Mouse (Mus musculus): Measurements from ENCODE around the gene Stra6. TPM values are rescaled to one million over a fixed set of nuclear protein-coding genes. Genes with fewer than 3 reads are reported as not detected.

Gene Stra6
- total RNA-seq, 2 experiments from 2014 or later: 0.90 to 2.2 TPM

DNA sequence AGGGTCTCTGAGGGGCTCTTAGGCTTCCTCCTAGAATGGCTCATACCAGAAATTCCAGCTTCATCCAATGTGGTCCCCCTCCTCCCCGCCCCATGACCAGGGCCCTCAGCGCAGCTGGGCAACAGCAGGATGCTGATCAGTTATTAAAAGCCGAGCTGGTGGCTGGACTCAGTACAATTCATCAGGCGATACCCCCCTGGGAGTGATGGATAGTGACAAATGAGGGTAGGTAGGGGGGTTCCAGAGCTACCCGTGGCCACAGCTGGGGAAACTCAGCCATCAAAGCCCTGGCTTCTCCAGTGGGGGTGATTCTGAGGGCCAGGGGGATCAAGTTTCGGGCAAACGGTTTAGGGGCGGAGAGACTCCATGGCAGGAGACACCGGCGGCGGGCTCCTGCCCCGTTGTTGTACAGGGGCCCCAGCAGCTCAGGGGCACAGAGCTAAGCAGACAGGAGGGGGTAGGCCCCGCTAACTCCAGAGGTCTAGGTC lies 65.4 kb downstream of the Stra6 start:
- no peak for DNase-seq (ENCODE audit: low spot score in 2 of 2)

DNA sequence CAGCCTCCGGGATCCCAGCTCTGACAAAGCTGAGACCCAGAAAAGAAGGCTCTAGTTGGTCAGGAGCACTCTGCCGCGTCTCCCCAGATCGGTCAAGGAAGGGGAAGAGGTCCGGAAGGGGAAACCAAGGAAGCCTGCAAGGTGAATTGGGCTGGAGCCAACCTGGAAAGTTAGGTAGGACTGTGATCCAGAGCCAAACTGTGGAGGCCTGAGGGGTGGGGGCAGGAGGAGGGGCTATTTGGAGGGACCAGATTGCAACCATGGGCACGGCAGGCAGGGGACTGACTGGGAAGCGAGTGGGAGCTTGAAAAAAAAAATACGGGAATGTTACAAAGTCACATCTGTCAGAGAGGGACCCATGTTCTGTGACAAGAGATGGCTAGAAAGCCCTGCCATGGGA lies 65.9 kb downstream of the Stra6 start:
- DNase-seq (ENCODE audit: low spot score in 2 of 2): no peak

DNA sequence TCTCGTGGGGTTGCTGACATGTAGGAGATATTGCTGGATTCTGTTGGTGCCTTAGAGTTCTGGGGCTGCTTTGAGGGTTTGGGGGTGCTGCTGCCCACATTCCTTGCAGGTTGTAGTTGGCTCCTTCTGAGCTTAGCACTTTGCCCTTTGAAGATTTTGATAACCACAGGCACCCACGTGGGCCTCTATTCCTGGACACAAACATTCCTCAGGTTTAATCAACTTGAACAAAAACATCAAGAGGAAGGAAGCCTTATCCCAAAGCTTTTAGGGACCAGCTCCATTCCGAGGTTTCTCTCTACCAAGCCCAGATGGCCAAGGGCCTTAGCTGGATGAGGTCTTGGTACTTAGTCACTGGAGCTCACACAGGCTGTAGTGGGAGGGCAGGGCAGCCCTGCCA lies 67.3 kb downstream of the Stra6 start:
- no peak for DNase-seq (ENCODE audit: low spot score in 2 of 2)

DNA sequence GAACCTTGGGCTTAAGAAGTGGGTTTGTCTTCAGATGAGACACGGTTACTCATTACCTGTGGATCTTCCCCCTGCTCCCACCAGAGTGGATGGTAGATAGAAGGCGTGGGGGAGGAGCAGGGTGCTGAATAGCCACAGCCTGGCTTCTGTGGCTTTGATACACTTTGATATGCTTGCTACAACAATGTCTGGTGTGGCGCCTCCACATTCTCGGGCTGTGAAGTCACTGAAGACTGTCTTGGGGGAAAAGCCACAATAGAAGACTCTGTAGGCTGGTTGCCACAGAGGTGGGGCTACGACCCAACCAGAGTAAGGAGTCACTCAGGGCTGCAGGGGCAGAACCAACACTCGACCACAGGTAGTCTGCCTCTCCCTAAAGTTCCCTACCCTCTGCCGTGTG lies 68.1 kb downstream of the Stra6 start:
- no peak for DNase-seq (ENCODE audit: low spot score in 2 of 2)

DNA sequence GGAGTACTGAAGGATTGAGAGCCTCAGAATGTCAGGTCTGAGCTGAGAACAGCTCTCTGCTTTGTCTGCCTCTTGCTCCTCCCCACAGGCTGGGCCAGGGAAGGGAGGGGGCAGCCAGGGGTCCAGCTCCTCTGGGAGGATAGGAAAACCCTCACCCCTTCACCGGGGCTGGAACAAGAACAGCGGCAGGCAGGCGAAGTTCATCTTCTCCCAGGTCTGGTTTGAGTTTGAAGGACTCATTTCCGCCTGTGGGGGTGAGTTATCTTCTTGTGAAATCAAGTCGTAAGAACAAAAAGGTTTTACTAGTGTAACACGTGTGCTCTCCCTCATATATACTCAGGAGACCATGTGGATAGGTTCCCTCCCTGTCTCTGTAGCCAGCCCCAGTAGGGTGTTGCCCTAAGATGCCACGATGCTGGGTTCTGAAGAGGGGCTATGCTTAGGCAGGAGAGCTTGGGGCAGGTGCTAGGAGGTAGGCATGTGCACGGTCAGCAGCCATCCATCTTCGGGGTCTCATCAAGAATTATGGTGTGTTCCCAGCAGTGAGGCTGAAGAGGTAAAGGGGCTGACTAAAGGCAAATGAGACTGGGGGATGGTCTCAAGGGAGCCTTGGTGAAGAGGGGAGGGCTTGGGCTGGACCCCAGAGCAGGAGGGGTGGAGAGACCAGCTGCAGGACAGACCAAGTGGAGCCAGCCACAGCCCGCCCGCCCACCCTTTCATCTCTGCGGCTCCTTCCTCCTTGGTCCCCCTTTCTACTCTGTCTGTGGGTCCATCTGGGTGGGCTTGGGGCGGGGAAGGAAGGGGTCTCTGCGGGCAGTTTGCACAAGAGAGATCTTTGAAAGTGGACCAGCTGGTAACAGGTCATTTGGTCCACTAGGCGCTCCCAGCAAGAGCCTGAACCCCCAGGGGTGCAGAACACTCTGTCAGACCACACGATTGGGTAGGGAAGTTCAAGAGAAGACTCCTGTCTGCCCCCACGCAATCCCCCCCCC lies 70.6 kb downstream of the Stra6 start:
- DNase-seq (ENCODE audit: low spot score in 2 of 2): no peak

DNA sequence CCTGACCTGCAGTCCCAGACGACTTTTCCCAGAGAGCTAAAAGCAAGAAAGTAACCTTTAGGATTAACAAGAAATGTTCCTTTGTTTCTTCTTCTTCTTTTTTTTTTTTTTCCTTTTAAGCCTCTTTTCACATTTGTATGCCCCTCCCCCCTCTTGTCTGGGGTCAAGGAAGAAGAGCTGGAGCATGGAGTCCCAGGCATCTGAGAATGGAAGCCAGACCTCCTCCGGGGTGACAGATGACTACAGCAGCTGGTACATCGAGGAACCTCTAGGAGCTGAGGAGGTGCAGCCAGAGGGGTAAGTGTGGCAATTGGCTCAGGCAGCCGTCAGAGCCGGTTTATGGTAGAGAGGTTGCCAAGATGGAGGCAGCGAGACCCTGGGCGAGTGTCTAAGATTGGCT lies 71.3 kb downstream of the Stra6 start:
- DNase-seq (ENCODE audit: low spot score in 2 of 2): no peak

DNA sequence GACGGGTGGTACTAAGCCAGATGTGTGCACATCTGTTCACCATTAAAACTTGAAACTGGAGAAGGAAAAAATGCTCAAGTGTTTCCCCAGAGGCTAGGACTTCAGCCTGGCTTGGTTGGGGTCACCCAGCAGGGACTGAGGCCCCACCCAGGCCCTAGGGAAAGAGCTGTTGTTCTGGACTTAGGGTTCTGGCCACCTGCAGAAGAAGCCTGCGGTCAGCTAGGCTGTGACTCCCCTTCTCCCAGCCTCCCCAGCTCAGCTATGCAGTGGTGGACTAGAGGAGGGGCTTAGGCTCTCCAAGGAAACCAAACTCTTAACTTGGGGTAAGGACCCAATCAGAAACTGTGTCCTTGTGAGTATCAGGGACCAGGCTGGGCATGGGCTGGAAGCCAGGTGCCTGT lies 72.3 kb downstream of the Stra6 start:
- no peak for DNase-seq (ENCODE audit: low spot score in 2 of 2)

DNA sequence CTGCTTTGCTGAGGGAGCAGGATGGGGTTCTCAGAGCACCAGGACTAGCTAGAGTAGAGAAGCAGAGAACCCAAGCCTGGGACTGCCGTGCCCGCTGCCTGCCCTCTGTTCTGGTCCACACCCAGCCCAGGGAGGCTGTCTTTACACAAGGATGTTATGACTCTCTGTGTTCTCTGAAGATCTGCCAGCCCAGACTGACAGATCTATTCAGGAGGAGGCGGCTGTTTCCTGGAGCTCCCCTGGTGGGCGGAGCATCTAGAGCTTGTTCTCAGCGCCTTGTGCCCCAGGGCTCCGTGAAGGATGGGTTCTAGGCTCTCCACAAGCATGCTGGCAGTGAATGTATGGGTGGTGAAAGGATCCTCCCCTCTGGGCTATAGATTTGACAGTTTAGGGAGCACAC lies 76.4 kb downstream of the Stra6 start:
- DNase-seq (ENCODE audit: low spot score in 2 of 2): no peak

DNA sequence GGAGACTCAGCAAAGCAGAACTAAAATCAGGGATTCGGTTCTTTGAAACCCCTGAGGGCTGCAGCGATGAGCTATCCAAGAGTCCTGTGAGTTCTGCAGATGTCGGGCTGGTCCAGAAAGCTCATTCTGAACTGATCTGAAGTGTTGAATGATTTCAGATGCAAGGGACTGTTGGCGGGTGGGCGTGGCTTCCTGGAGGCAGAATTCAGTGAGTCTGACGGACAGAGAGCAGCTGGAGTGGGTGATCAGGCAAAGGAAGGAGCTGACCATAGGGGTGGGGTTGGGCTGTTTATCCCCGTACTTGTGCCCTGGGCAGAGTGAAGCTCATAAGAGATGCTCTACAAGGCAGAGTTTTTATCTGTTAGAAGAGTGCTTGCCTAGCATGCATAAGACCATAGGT lies 79.8 kb downstream of the Stra6 start:
- no peak for DNase-seq (ENCODE audit: low spot score in 2 of 2)

DNA sequence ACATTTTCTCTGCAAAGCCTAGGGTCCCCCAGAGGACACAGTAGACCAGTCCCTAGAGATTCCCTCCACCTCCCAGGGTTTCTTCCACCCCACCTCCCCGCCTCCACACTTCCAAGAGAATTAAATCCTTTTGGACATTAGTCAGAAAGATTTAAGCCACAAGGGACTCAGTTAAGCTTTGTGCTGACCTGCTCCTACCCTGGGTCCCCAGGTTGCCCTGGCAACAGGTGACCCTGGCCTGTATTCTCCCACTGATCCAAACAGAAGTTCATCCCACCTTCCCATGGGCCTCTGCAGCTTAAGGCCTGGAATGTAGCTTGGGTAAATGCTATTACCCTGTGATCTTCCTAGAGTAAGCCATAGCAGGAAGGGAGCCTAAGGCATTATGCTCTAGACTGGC lies 81.1 kb downstream of the Stra6 start:
- DNase-seq (ENCODE audit: low spot score in 2 of 2): no peak

DNA sequence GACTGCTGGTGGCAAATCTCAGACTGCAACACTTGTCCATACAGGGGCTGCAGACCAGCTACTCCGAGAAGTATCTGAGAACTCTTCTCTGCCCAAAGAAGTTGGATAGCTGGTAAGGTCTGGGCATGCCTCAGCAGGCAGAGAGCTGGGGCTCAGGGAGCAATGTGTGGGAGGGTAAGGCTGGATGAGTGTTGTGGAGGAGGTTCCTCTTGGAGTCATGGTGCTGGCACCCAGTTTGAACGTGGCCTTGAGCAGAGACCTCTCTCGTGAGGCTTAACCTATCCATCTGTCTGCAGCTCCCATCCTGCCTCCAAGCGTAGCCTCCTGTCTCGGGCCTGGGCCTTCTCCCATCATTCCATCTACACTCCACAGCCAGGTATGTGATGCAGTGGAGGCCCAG lies 81.8 kb downstream of the Stra6 start:
- no peak for DNase-seq (ENCODE audit: low spot score in 2 of 2)

DNA sequence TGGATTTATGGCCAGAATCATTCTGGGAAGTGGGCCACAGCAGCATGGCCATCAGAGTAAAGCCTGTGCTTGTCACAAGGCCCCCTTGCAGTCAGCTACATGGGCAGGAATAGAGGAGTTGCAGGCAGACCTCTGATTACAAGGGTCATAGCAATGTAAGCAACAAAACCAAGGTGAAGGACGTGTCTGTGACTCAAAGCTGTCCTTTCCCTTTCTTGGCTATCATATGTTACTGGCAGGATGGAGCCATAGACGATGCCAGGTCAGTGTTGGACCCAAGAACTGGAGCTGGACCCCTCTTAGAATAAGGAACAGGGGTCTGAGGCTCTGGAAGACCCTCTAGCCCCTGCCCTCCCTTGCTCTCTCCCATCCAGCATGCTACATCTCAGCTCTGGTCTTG lies 85.2 kb downstream of the Stra6 start:
- no peak for DNase-seq (ENCODE audit: low spot score in 2 of 2)

DNA sequence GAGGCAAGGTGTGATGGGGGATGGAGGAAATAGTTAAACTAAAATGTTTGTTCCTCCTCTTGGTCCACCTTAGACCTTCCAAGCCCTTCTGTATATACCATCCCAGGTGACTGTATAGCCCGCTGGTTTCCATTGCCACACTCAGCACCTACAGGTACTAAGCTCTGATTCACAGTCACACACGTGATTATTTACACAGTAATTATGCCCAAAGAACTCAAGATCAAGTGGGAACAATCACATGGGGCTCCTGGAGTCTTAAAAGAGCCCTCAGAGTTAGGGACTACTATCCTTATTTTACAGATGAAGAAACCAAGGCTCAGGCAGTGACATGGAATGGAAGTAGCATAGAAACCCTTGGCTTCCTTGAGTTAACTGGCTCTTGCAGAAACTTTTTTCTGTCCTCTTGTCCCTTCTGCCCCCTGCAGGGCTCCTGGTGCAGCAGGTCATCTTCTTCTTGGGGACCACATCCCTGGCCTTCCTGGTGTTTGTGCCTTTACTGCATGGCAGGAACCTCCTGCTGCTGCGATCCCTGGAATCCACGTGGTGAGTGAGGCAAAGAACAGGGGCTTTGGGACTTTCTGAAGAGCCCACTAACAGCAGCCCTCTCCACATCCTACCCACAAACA lies 87.3 kb downstream of the Stra6 start:
- no peak for DNase-seq (ENCODE audit: low spot score in 2 of 2)

DNA sequence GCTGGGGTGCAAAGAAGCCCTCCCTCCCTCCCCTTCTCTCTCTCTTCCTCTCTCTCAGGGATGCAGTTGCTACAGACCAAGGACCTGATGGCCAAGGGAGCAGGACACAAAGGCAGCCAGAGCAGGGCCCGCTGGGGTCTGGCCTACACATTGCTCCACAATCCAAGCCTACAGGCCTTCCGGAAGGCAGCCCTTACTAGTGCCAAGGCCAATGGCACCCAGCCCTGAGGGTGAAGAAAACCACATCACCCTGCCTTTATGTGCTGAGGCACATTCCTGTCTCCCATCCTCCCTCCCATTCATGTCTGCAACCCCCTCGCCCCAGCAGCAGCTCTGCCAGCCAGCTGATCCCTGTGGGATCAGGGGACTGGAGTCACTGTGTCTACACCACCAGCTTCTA lies 89.5 kb downstream of the Stra6 start:
- no peak for DNase-seq (ENCODE audit: low spot score in 2 of 2)

DNA sequence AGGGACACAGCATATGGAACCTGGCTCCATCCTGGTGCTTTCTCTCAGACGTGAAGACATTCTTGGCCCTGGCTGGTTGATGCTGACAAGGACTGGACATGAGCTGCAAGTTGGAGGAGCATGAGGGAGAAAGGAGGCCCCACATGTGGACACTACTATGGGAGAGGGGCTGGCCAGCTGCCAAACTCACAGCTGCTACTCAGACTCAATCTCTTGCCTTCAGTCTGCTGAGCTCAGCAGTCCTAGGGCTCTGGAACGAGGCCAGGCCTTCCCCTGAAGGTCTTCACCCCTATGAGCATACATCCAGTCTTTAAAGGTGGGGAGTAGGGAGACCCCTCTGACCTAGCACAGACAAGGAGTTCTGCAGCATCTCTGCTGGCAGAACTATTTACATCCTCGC lies 91.8 kb downstream of the Stra6 start:
- DNase-seq (ENCODE audit: low spot score in 2 of 2): no peak

DNA sequence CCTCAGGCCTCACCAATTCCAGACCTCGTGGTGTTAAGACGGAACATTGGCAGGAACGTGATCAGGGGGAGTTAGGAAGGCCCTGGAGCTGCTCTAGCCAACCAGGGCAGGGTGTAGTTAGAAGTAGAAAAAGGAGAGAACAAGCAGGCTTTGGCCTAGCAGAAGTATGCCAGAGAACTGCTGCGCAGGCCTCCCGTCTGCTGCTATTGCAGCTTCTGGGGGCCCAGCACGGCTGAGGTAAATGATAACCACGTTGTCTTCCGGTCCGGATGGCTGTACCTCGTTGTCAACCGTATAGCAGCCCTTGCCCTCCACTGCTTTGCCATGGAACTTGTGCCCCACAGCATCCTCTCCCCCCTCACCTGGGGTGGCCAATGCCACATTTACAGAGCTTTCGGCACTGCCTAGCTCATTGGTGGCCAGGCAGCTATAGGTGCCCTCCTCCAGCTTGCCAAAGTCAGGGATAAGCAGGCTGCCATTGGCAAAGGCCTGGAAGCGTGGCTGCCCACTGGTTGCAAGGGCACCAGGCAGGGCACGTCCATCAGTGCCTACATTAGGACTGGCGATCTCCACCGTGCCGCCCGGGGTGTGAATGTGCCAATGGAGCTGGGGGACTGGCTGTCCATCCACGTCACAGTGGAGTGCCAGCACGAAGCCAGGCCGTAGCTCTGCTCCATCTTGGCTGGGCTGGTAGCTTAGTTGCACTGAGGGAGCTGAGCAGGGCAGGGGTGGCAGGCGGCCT lies 93.4 kb downstream of the Stra6 start:
- DNase-seq (ENCODE audit: low spot score in 2 of 2): no peak

DNA sequence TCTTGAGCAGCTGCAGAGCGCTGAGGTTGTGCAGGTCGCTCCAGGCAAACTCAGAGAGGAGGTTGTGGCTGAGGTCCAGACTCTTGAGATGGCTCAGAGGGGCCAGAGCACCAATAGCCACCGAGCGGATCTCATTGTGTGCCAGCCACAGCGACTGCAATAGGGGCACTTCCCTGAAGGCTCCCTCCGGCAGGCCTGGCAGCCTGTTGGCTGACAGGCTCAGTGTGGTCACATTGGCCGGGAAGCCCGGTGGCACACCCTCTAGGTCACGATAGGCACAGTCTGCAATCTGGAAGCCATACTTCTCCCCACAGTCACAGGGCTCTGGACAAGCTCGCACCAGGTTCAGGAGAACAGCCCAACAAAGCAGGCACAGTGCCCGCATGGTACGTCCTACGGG lies 94.2 kb downstream of the Stra6 start:
- no peak for DNase-seq (ENCODE audit: low spot score in 2 of 2)

DNA sequence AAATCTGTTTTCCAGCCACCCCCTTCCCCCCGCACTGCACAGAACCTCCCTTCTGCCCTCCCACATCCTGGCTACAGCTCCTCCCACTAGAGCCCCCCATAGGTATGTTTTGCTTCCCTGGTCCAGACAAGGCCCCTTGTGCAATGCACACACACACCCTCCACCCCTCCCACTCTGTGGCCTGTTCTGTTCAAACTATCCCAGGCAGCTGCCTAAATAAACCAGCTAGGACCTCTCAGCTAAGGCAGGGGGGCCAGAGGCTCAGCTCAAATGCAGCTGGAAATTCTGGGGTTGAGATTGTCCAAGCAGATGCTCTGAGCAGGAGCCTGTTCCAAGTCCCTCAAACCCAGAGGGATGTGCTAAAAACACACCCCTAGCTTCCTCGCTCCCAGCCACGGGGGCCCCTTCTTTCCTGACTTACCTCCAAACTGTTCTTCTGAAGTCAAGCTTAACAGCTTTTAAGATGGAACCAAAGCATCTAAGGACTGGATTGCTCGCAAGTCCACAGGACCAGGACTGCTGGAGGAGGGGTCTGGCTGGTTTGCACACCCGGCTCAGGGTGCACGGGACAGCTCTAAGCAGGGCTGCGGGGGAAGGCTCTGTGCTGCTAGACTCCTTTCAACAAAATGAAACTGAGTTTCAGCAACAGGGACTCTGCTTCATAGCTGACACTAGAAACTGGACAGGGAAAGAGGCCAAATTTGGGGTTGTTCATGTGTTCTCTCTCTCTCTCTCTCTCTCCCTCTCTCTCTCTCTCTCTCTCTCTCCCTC lies 95.1 kb downstream of the Stra6 start:
- DNase-seq (ENCODE audit: low spot score in 2 of 2): no peak

DNA sequence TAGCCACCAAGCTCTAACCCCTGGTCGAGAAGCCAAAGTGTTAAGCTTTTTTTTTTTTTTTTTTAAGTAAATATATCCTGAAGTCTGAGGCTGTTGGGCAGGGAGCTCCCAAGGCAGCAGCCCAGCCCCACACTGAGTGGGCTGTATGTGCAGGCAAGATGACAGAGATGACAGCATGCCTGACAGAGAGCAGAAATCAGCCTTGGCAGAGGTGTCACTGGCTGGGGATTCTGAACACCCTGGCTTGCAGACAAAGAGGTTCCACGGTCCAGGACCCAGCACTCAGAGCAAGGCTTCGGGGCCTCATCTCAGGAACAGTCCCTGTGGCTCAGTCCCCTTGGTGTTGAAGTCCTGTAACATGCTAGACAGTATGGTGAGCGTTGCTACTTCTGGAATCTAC lies 96.3 kb downstream of the Stra6 start:
- no peak for DNase-seq (ENCODE audit: low spot score in 2 of 2)

DNA sequence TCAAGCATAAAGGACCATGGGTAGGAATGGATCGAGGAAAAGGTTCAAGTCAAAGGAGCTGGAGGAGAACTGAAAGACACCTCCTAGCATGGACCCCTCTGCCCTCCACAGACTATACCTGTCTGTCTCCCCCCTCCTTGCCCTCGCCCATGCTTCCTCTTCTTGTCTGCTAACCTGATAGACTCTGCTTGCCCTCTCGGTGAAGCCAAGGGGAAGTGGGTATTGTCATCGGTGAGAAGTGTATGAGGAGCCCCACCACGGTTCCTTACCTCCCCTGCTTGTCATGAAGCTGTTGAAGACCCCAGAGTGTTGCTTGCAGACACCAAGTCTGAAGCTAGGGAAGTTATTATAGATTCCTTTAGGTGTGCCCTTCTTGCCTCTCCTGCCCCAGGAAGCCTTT lies 96.7 kb downstream of the Stra6 start:
- no peak for DNase-seq (ENCODE audit: low spot score in 2 of 2)

DNA sequence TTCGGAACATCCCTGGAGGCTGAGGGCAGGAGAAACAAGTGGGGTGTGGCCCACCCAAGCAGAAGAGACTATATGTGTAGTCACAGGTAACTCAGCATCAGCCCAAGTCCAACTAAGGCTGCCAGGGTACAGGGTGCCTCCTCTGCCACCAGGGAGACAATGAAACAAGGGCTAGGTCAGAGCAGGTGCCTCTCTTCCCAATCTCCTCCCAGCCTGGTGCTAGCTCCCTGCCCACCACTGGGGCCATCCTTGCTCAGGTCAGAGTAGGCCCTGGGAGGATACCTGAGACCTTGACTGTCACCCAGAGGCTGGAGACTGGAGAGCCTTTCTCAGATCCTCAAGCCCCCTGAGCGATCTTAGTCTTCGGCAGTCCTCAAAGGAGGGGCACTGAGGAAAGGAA lies 98.6 kb downstream of the Stra6 start:
- DNase-seq (ENCODE audit: low spot score in 2 of 2): no peak

All from adrenal gland, postnatal 4 days (tissue).